Mouse (Mus musculus) layer of hippocampus, adult 9-11 months (tissue): ENCODE results near the gene Zfp704.

ENCODE experiments used
- DNase-seq: peaks from one replicate; pipeline ENCODE4 v3.0.0; 2022

Gene Zfp704

GRCm38 (mm10) chr3:9554916-9555315 lies 55.0 kb downstream of the Zfp704 start:
- DNase-seq = no peak

- no peak for DNase-seq
These were observed 57.6 kb downstream of the Zfp704 start for GRCm38 (mm10) chr3:9552332-9552731.

- no peak for DNase-seq
These were observed 59.0 kb downstream of the Zfp704 start for GRCm38 (mm10) chr3:9550930-9551329.

GRCm38 (mm10) chr3:9549815-9550214 lies 60.1 kb downstream of the Zfp704 start:
- no peak for DNase-seq

- DNase-seq = no peak
These were observed 61.7 kb downstream of the Zfp704 start for GRCm38 (mm10) chr3:9548188-9548587.

- no peak for DNase-seq
These were observed 62.8 kb downstream of the Zfp704 start for GRCm38 (mm10) chr3:9546882-9547620.

- DNase-seq = no peak
These were observed 65.5 kb downstream of the Zfp704 start for GRCm38 (mm10) chr3:9544421-9544820.

- DNase-seq = no peak
These were observed 66.0 kb downstream of the Zfp704 start for GRCm38 (mm10) chr3:9543916-9544315.

- DNase-seq = no peak
These were observed 66.4 kb downstream of the Zfp704 start for GRCm38 (mm10) chr3:9543463-9543862.

GRCm38 (mm10) chr3:9541561-9541960 lies 68.3 kb downstream of the Zfp704 start:
- no peak for DNase-seq

GRCm38 (mm10) chr3:9538510-9538909 lies 71.4 kb downstream of the Zfp704 start:
- DNase-seq = no peak

GRCm38 (mm10) chr3:9537889-9538288 lies 72.0 kb downstream of the Zfp704 start:
- DNase-seq = no peak

GRCm38 (mm10) chr3:9530097-9530780 lies 79.6 kb downstream of the Zfp704 start:
- no peak for DNase-seq

- no peak for DNase-seq
These were observed 85.5 kb downstream of the Zfp704 start for GRCm38 (mm10) chr3:9524429-9524828.

GRCm38 (mm10) chr3:9523081-9523932 lies 86.6 kb downstream of the Zfp704 start:
- no peak for DNase-seq

- no peak for DNase-seq
These were observed 87.9 kb downstream of the Zfp704 start for GRCm38 (mm10) chr3:9522009-9522408.

GRCm38 (mm10) chr3:9520728-9521054 lies 89.2 kb downstream of the Zfp704 start:
- DNase-seq = no peak

- peak; percentile 84 for DNase-seq
These were observed 89.7 kb downstream of the Zfp704 start for GRCm38 (mm10) chr3:9520051-9520727.

GRCm38 (mm10) chr3:9519491-9519890 lies 90.4 kb downstream of the Zfp704 start:
- DNase-seq = no peak

GRCm38 (mm10) chr3:9518936-9519335 lies 90.9 kb downstream of the Zfp704 start:
- no peak for DNase-seq

- DNase-seq = no peak
These were observed 93.6 kb downstream of the Zfp704 start for GRCm38 (mm10) chr3:9516119-9516855.

- DNase-seq = no peak
These were observed 94.4 kb downstream of the Zfp704 start for GRCm38 (mm10) chr3:9515527-9515926.
